Mouse (Mus musculus) ES-CJ7 (cell line): Measurements from ENCODE around the gene Stard5.

Source experiments
- DNase-seq: peaks from one replicate; pipeline ENCODE4 v3.0.0; 2011; ENCODE audit warnings: low read depth, low spot score

Stard5 gene

GRCm38 (mm10) chr7:83632682-83633120 is 942 bp downstream of the Stard5 start:
- no peak for DNase-seq

GRCm38 (mm10) chr7:83633856-83634255 is 2.1 kb downstream of the Stard5 start:
- DNase-seq, result no peak

- DNase-seq, result no peak
These were observed 4.0 kb downstream of the Stard5 start for GRCm38 (mm10) chr7:83635726-83636125.

- no peak for DNase-seq
These were observed 4.7 kb downstream of the Stard5 start for GRCm38 (mm10) chr7:83636425-83636824.

- no peak for DNase-seq
These were observed 6.2 kb downstream of the Stard5 start for GRCm38 (mm10) chr7:83637781-83638583.

GRCm38 (mm10) chr7:83639084-83639483 is 7.3 kb downstream of the Stard5 start:
- DNase-seq, result no peak

GRCm38 (mm10) chr7:83640581-83640980 is 8.8 kb downstream of the Stard5 start:
- no peak for DNase-seq

GRCm38 (mm10) chr7:83641163-83641562 is 9.4 kb downstream of the Stard5 start:
- no peak for DNase-seq

GRCm38 (mm10) chr7:83643581-83643980 is 11.8 kb downstream of the Stard5 start:
- no peak for DNase-seq

- DNase-seq, result no peak
These were observed 13.0 kb downstream of the Stard5 start for GRCm38 (mm10) chr7:83644761-83645160.

- DNase-seq, result no peak
These were observed 13.7 kb downstream of the Stard5 start for GRCm38 (mm10) chr7:83645476-83645875.

GRCm38 (mm10) chr7:83648807-83649206 is 17.0 kb downstream of the Stard5 start:
- DNase-seq, result no peak

- no peak for DNase-seq
These were observed 18.9 kb downstream of the Stard5 start for GRCm38 (mm10) chr7:83650638-83651037.

- no peak for DNase-seq
These were observed 20.7 kb downstream of the Stard5 start for GRCm38 (mm10) chr7:83652498-83652897.

- DNase-seq, result no peak
These were observed 21.9 kb downstream of the Stard5 start for GRCm38 (mm10) chr7:83653605-83654051.

- DNase-seq, result no peak
These were observed 22.4 kb downstream of the Stard5 start for GRCm38 (mm10) chr7:83654196-83654595.

- no peak for DNase-seq
These were observed 23.3 kb downstream of the Stard5 start for GRCm38 (mm10) chr7:83654938-83655630.

- no peak for DNase-seq
These were observed 27.0 kb downstream of the Stard5 start for GRCm38 (mm10) chr7:83658716-83659115.

- no peak for DNase-seq
These were observed 27.7 kb downstream of the Stard5 start for GRCm38 (mm10) chr7:83659159-83660065.

GRCm38 (mm10) chr7:83660273-83660691 is 28.5 kb downstream of the Stard5 start:
- DNase-seq, result peak; percentile 22

- no peak for DNase-seq
These were observed 29.3 kb downstream of the Stard5 start for GRCm38 (mm10) chr7:83661031-83661430.

GRCm38 (mm10) chr7:83661763-83662162 is 30.0 kb downstream of the Stard5 start:
- DNase-seq, result no peak
